Mouse (Mus musculus) forebrain, embryonic 10.5 days (tissue): ENCODE data around the gene Sox1. TPM values are rescaled to one million over a fixed set of nuclear protein-coding genes. Genes with fewer than 3 reads are reported as not detected.

Source experiments
- DNase-seq: peaks from one replicate; pipeline ENCODE4 v3.0.0-alpha.2; 2017; ENCODE audit warnings: low spot score; ENCODE audit errors: extremely low spot score
- H3K27ac ChIP-seq: fragments of 300-500 bp; sonication (generic); 2 replicates; pipeline ENCODE4 v1.5.1; 2016; ENCODE audit warnings: mild to moderate bottlenecking
- H3K27me3 ChIP-seq: fragments of 300-500 bp; sonication (generic); 2 replicates; pipeline ENCODE4 v1.6.1; 2016; ENCODE audit warnings: mild to moderate bottlenecking; ENCODE audit not compliant: poor library complexity, severe bottlenecking
- H3K36me3 ChIP-seq: fragments of 300-500 bp; sonication (generic); replicated peaks from 2 replicates; pipeline ENCODE4 v1.6.1; 2016; ENCODE audit warnings: mild to moderate bottlenecking, moderate library complexity
- H3K4me1 ChIP-seq: fragments of 300-500 bp; sonication (generic); 2 replicates; pipeline ENCODE4 v1.6.1; 2016
- H3K4me3 ChIP-seq: fragments of 300-500 bp; sonication (generic); 2 replicates; pipeline ENCODE4 v1.5.1; 2016; ENCODE audit warnings: mild to moderate bottlenecking, moderate library complexity
- H3K9me3 ChIP-seq: fragments of 300-500 bp; sonication (generic); 2 replicates; pipeline ENCODE4 v1.6.1; 2016; ENCODE audit warnings: mild to moderate bottlenecking, moderate library complexity
- WGBS: fragments of 180-500 bp; shearing (Covaris S2); methylation state at CpG from one replicate; pipeline ENCODE4 v1.1.7; 2016; 5-methylcytosine and 5-hydroxymethylcytosine counted together
- microRNA-seq: library from miRNA; unstranded; fragments of <30 nt; microRNA quantifications from one replicate; pipeline ENCODE4, GENCODE M21; 2017
- polyA plus RNA-seq: library from polyadenylated mRNA; unstranded; fragments of >200 nt; fragmentation: Nextera tagmentation; extraction: Ambion mirVana; gene quantifications from 2 replicates; pipeline ENCODE4 v1.2.1, GENCODE M21; 2016

Gene Sox1
- polyA plus RNA-seq, 1 experiment from 2014 or later, result 4.3 TPM

- H3K27ac ChIP-seq, result peak overlapping the region; percentile 97
- no peaks in the 10 kb centered on the region for H3K9me3 ChIP-seq
- H3K4me1 ChIP-seq, result peaks cover 91% of the 10 kb centered on the region
- peaks cover 95% of the 10 kb centered on the region for H3K27me3 ChIP-seq
- peak overlapping the region; percentile 59 for H3K4me3 ChIP-seq
- WGBS, result 56% methylated on average over 6 of the region's 6 CpGs
- no peaks in the 10 kb centered on the region for H3K36me3 ChIP-seq
- no peak for DNase-seq
Observed at GRCm38 (mm10) chr8:12431738-12432055, 36.6 kb downstream of the Sox1 start.

GRCm38 (mm10) chr8:12432546-12432945 is 37.5 kb downstream of the Sox1 start:
- peaks cover 89% of the 10 kb centered on the region for H3K27me3 ChIP-seq

GRCm38 (mm10) chr8:12434771-12435170 is 39.7 kb downstream of the Sox1 start:
- 90% methylated on average over 3 of the region's 3 CpGs for WGBS
- peaks cover 74% of the 10 kb centered on the region for H3K4me1 ChIP-seq
- H3K4me3 ChIP-seq, result no peak overlapping the region
- DNase-seq, result no peak
- peaks cover 76% of the 10 kb centered on the region for H3K27me3 ChIP-seq
- H3K27ac ChIP-seq, result peak overlapping the region; percentile 97; the same call in 1 of the 2 replicates
- H3K9me3 ChIP-seq, result no peaks in the 10 kb centered on the region
- H3K36me3 ChIP-seq, result no peaks in the 10 kb centered on the region

More at GRCm38 (mm10) chr8:12432546-12432945, 37.5 kb downstream of the Sox1 start:
- Histone ChIP-seq H3K4me1 (peaks cover 82% of the 10 kb centered on the region), H3K4me3 (0 out of 2 replicates have a peak overlapping the region, but pooled peaks have one; percentile 5), H3K27ac (peak overlapping the region; percentile 97), H3K9me3 (no peaks in the 10 kb centered on the region), H3K36me3 (no peaks in the 10 kb centered on the region)
- WGBS, result 23% methylated on average over 7 of the region's 7 CpGs
- peak; percentile 68 for DNase-seq

DNA sequence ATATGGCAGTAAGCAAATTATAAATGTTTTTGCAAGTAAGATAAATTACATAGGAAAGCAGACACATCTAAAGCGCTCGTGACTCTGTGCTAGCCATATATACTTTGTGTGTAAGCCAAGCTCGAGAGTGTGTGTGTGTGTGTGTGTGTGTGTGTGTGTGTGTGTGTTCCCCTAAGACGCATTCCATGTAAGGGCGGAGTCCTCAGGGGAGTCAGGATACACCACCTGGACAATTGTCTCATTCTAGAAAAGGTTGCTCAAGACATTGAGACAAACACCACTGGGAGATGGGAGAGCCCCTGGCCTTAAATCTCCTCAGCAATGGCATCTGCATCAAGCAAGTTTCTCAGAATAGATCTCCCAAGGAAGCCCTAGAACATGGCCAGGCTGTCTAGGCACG is 42.9 kb downstream of the Sox1 start:
- no peaks in the 10 kb centered on the region for H3K36me3 ChIP-seq
- H3K27ac ChIP-seq, result 0 out of 2 replicates have a peak overlapping the region, but pooled peaks have one; percentile 62
- DNase-seq, result no peak
- H3K4me1 ChIP-seq, result peaks cover 45% of the 10 kb centered on the region
- H3K4me3 ChIP-seq, result no peak overlapping the region
- 0 out of 2 replicates have a peak, but pooled peaks cover 2% of the 10 kb centered on the region for H3K9me3 ChIP-seq
- H3K27me3 ChIP-seq, result peaks cover 47% of the 10 kb centered on the region
- 86% methylated on average over 6 of the region's 6 CpGs for WGBS

DNA sequence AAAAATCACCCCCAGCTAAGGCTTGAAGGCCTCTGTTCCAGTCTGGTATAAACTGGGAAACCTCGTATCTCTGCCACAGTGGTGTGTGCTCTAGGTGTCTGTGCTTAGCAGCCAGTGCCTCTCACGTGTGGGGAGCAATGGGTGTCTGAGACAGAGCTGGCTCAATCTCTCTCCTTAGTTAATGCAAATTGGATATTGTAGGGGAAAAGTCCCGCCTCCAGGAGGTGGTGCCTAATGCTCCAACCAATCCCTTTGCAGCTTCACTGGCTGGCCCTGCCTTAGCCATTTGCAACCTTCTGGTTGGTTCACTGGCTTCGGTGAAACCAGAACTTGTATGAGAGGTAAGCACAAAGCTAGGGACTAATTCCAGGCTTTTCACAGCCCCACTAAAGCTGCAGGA is 43.9 kb downstream of the Sox1 start:
- DNase-seq, result peak; percentile 54
- 32% methylated on average over 4 of the region's 4 CpGs for WGBS
- Histone ChIP-seq H3K27ac (peak overlapping the region; percentile 62), H3K4me3 (no peak overlapping the region), H3K9me3 (0 out of 2 replicates have a peak, but pooled peaks cover 2% of the 10 kb centered on the region), H3K36me3 (no peaks in the 10 kb centered on the region), H3K4me1 (peaks cover 35% of the 10 kb centered on the region), H3K27me3 (peaks cover 41% of the 10 kb centered on the region)

GRCm38 (mm10) chr8:12439846-12440245 is 44.8 kb downstream of the Sox1 start:
- DNase-seq, result no peak
- peaks cover 41% of the 10 kb centered on the region for H3K27me3 ChIP-seq
- H3K36me3 ChIP-seq, result no peaks in the 10 kb centered on the region
- 92% methylated on average over 10 of the region's 10 CpGs for WGBS
- no peak overlapping the region for H3K4me3 ChIP-seq
- peak overlapping the region; percentile 62 for H3K27ac ChIP-seq
- 0 out of 2 replicates have a peak, but pooled peaks cover 2% of the 10 kb centered on the region for H3K9me3 ChIP-seq
- H3K4me1 ChIP-seq, result peaks cover 31% of the 10 kb centered on the region

- no peak for DNase-seq
- 0 out of 2 replicates have a peak, but pooled peaks cover 2% of the 10 kb centered on the region for H3K9me3 ChIP-seq
- peaks cover 41% of the 10 kb centered on the region for H3K27me3 ChIP-seq
- peaks cover 33% of the 10 kb centered on the region for H3K4me1 ChIP-seq
- 95% methylated on average over 4 of the region's 4 CpGs for WGBS
- H3K27ac ChIP-seq, result no peak overlapping the region
- H3K4me3 ChIP-seq, result no peak overlapping the region
- H3K36me3 ChIP-seq, result no peaks in the 10 kb centered on the region
Observed at GRCm38 (mm10) chr8:12440997-12441396, 45.9 kb downstream of the Sox1 start.

DNA sequence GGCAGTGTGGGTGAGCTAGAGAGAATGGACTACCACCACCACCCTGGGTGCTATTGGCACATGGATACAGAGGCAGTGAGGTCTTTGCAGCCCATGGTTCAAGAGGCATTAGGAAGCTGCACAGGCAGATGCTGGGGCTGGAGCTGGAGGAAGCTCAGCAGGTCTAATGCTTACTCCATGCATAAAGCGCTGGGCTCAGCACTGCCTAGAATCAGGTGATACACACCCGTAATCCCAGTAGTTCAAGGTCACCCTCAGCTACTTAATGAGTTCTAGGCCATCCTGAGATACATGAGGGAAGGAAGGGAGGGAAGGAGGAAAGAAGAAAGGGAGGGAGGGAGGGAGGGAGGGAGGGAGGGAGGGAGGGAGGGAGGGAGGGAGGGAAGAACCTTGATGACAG is 50.2 kb downstream of the Sox1 start:
- peak overlapping the region; percentile 35; the same call in 1 of the 2 replicates for H3K27ac ChIP-seq
- H3K4me1 ChIP-seq, result peaks cover 30% of the 10 kb centered on the region
- H3K9me3 ChIP-seq, result peaks cover 6% of the 10 kb centered on the region; the same call in 1 of the 2 replicates
- no peak overlapping the region for H3K4me3 ChIP-seq
- DNase-seq, result no peak
- WGBS, result 72% methylated on average over 2 of the region's 2 CpGs
- no peaks in the 10 kb centered on the region for H3K36me3 ChIP-seq
- peaks cover 55% of the 10 kb centered on the region for H3K27me3 ChIP-seq

GRCm38 (mm10) chr8:12445926-12446680 is 51.0 kb downstream of the Sox1 start:
- H3K9me3 ChIP-seq, result peaks cover 6% of the 10 kb centered on the region; the same call in 1 of the 2 replicates
- peak overlapping the region; percentile 34 for H3K4me3 ChIP-seq
- H3K27ac ChIP-seq, result peak overlapping the region; percentile 70
- peaks cover 61% of the 10 kb centered on the region for H3K27me3 ChIP-seq
- H3K36me3 ChIP-seq, result no peaks in the 10 kb centered on the region
- H3K4me1 ChIP-seq, result peaks cover 30% of the 10 kb centered on the region
- 3% methylated on average over 26 of the region's 26 CpGs for WGBS
- no peak for DNase-seq

Small RNAs within 50 kb of the gene (microRNA-seq; reads per million reads assigned to microRNA genes)
- not detected for gene Gm25239

Other genes starting within 250 kb of the Sox1 start
- not detected in 2 replicates for gene A230072I06Rik, start 116.5 kb upstream of the Sox1 start, polyA plus RNA-seq
- not detected in 2 replicates for gene Spaca7, start 177.7 kb downstream of the Sox1 start, polyA plus RNA-seq